Mouse (Mus musculus) frontal cortex, postnatal 25 days (tissue): Measurements from ENCODE around the gene Fgfbp1.

Experiments
- DNase-seq, 2 experiments: peaks; one replicate each; pipeline ENCODE4 v3.0.0; 2022; ENCODE audit warnings: low spot score in 2 of 2

The Fgfbp1 gene

DNA sequence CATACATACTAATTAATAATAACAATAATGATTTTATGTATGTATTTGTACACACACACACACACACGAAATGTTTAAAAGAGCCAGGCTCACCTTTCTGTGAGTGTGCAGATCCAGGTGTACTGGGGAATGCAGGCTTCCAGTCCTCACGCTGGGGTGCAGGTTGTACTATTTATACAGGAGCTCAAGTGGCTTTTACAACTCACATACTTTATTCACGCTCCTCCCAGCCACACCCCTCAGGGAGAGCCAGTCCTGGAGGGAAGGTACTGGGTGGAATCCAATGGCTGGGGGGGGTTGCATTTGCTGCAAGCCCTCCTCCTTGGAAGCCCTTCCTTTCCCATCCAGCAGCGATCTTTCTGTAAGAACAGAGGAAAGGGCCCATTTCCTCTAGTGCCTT is at the start of gene Fgfbp1:
TSS of gene Fgfbp1 (minus strand) at position 160 of the 400 bp plus-strand sequence.
- no peak for DNase-seq

DNA sequence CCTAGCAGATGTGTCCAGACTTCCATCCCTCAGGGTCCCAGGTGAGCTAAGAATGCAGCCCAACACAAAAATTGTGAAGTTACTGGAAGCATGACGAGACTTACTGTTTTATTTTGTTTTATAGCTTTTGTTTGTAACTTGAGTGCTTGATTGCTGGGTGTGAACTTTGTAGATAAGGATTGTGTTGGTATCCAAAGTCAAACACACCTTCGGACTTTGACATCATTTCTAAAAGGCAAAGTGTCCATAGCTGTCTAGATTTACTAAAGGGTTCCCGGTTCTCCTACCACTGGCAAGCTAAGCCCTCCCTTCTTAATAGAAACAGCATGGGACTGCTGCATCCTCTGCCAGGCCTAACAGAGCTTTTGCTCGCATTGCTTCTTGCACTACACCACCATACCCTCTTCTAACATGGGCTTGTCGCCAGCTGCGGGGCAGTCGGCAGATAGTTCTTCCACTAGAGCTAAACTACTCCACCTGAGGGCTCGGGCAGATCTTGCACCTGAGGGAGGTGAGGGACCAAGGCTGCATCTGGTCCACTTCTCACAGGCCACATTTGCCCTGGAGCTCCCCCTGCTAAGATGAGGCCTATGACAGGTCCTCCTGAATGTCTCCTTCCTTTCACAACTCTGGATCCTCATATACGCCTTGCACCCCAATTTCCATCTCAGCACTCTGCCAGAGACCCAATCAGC is 16.9 kb upstream of the Fgfbp1 start:
- DNase-seq, result no peak

DNA sequence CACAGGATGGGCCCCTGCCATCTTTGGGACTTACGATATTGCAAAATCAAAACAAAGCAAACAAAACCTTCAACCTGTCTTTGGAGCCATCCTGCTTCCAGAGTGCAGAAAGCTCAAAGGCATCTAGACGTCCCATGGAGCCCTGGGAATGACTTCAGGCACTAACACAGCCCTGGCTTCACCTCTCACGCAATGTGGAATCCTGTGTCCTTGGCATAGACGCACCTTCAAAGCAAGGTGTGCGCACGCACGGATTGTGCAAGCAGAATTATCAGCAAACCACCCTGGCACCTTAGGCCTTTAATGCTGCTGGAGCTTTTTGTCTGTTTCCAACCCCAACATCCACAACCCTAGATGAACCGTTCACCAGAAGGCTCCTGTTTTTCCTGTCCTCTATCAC is 16.0 kb upstream of the Fgfbp1 start:
- no peak for DNase-seq

DNA sequence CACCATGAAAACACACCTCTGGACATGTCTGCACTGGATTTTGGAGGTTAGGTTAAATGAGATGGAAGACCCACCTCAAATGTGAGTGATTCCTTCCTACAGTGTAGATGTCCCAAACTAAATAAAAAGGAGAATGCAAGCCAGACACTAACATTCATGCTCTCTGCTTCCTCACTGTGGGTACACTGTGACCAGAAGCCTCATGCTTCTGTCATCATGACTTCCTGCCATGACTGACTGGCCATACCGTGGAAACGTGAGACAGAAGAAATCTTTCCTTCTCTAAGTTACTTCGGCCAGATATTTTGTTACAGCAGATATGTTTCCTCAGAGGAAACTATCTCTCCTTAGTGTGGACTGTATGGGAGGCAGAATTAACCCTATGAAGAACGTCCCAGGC is 14.6 kb upstream of the Fgfbp1 start:
- DNase-seq, result no peak

DNA sequence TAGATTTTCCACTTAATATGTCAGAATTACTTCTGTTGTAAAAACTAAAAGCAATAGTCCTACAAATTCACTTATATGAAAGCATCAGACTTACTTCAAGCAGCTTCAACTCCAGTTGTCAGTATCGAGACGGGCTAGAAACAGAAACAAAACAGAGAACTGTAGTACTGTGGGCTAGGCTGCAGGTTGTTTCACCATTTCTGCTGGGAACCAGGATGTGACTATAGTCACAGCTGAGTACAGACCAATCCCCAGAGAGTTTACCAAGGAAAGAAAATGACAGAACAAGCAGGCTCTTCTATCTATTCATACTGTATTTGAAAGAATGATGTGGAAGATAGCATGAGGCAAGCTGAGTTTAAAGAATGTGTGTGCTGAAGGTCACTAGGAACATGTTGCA is 13.4 kb upstream of the Fgfbp1 start:
- no peak for DNase-seq

DNA sequence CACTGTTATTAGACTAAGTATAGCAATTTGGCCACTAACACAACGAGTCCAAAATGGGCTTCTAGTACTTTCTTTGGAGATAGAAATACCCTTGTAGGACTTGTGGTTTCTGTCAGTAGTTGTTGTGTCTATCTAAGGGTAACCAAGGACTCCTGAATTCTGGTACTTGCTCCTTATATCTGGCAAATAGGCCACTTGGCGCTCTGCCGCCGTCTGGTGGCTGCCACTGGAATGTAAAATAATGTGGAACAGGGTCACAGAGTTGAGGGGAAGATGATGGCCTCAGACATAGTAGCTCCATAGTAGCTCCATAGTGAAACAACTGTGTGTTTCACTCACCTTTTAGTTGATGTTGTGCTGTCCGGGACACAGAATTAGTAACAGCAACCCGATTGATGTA is 8.7 kb upstream of the Fgfbp1 start:
- DNase-seq, result peak; percentile 12 to 15

DNA sequence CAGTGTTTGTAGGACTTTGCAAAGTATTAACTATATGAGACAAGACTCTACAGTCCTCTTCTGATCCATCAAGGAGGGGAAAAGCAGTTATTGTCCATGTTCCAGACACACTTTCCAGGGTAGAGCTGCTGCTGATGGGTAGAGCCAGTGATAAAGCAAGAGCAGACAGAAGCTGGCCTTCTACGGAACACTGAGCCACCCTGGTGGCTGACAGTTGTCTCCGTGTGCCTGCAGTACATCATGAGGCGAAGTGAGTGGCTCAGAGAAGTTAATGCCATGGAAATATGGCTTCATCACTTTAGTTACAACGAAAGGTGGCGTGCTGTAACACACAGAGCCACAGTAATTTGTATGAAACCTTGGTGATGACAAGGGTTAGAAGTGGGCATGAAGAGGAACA is 7.4 kb upstream of the Fgfbp1 start:
- DNase-seq, result no peak

DNA sequence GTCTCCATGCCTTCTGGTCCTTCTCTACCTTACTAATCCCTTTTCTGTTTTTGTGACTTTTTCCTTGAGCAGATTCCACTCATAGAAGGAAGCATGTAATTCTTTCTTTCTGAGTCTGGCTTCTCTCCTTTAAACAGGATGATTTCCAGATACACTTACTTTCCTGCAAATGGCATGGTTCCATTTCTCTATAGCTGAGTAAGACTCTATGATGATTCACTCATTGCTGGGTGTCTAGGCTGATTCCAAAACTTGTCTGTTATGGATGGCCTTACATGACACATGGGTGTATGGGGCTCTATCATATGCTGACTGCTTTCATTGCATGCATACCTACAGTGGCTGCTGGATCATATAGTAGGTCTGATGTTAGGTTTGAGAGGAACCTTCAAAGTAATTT is 4.6 kb upstream of the Fgfbp1 start:
- DNase-seq, result no peak

DNA sequence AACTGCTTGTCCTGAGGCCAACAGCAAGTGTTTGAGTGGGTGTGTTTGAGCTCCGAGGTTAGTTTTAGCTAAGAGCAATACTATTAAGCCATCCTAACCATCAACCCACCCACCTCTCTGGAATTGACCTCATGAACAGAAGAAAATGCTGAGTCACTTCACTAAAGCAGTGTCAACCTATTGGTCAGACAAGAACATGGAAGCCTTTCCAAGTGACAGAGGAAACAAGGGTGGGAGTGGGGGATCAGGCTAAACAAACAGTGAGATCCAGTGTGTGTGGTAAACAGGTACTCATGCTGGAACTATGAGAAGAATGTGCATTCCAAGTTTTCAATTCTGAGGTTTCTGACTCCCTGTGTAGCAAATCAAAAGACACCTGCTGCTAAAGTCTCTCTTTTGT is 1.3 kb upstream of the Fgfbp1 start:
- no peak for DNase-seq

DNA sequence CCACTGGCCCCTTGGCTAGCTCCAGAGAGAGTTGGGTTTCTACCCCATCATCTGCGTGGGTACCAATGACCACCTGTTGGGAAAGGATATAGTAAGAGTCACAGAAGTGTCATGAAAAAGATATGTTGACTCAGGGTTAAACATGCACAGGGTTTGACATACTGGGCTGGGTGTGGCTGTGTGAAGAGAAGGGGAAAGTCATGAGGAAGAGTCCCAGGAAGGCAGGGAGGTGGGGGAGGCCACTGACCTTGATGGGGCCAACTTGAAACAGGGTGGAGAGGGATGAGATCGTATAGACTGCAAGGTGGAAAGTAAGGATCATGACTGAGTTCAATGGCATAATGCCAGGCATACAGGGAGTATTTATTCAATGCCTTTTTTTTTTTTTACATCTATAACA is 1.2 kb downstream of the Fgfbp1 start:
- no peak for DNase-seq

DNA sequence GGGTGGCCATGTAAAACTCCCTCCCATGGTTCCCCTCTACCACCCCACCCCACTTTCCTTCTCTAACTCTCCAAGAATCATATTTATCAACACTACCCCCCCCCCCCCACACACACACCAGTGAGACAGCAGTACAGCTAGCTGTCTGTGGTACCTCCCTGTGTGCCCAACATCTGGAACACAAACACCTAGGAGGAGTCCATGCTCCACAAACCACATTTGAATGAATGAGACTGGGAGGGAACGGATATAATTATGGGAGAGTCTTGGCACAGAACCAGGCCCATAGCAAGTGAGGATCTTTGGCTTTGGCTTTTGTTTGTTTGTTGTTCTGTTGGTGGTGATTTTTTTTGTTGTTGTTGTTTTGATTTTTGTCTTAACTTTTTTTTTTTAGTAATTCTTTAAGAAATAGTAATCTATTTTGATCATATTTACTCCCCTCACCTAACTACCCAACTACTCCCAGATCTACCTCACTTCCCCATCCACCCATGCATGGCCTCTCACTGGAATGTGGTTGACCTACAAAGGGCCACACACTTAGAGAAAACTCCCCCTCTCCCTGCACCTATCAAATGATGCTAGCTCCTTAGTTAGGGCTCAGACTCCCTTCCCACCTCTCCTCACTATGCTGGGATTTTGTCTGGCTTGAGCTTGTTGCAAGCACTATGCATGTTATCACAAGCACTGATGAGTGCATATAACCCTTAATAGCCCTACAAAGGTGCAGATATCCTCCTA is 4.6 kb downstream of the Fgfbp1 start:
- DNase-seq, result no peak

DNA sequence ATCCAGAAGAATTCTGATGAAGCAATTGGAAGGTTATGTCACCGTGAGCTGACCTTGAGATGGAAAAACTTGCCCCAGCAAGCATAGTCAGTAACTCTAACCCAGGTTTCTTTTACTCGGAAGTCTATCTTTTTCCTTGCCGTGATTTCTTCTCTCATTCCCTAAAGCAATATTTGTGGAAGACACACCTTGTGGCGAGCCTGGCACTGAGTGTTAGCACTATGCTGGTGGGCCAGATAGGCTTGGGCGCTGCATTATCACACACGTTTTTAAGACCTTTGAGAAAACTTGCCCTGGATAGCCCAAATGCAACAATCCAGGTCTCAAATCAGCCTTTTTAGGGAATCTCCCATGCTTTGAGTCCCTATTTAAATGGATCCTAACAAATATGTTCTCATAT is 7.4 kb downstream of the Fgfbp1 start:
- no peak for DNase-seq

DNA sequence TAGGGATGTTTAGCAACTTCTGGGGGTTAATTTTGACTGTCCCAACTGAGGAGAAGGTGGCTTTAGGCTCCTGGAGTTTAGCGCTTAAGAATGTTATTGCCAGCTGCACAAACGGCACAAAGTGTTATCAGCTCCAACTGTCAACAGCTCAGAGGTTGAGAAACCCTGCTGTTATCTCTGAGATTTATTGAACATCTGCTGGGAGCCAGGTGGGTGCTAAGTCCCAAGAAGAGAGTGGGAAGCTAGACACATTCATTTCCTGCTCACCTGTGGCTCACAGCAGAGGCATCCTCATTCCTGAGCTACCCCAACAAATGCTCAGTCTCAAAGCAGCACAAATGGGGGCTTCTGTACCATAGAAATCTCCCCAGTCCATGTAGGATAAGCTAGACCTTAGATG is 10.4 kb downstream of the Fgfbp1 start:
- no peak for DNase-seq

DNA sequence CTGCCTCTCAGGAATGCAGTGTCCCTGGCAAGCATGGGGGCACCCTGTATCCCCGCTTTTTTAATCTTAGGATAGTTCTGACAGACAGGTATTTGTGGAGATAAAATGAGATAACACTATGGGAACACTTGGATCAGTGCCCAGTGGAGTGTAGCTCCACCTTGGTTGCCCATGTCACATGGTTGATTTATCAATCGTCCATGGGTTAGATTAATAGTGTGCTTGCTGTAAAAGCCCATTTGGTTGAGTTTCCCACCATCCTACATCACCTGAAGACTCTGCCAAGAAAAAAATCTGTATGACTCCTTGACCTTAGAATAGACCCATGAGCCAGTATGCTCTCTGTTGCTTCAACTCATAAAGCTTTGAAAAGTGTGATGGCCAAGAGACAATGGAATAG is 11.0 kb downstream of the Fgfbp1 start:
- no peak for DNase-seq

DNA sequence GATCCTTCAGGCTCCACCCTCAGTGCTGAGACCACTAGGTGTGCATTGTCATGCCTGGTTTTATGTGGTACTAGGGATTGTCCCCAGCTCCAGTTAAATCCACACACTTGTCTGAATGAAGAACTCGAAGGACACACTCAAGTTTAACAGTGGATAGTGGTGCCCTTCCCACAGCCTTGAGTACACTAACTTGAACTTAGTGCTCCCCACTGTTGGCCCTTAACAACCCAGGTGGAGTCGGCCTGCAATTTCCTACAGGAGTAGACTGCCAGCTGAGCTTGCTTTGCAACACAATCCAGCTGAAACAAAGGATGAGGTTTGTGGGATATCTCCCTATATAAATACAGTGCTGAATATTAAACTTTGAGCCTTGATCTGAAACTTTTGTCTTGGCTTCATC is 12.9 kb downstream of the Fgfbp1 start:
- no peak for DNase-seq

DNA sequence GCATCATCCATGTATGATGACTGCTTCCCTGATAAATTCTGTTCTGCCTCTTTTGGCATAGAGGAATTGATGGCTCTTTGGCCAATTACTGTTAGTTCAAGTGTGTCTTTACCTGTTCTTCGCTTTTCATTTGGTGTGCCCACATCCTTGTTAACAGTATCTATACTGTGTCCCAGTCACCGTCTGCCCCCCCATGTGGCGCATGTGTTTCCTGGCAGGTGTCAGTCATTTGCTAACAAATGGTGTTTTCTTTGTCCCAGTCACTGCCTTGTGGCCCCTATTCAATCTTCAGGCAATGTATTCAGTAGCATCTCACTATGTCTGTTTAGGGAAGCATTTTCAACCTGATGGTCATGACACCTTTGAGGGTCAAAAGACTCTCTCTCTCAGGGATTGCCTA is 20.5 kb downstream of the Fgfbp1 start:
- no peak for DNase-seq

DNA sequence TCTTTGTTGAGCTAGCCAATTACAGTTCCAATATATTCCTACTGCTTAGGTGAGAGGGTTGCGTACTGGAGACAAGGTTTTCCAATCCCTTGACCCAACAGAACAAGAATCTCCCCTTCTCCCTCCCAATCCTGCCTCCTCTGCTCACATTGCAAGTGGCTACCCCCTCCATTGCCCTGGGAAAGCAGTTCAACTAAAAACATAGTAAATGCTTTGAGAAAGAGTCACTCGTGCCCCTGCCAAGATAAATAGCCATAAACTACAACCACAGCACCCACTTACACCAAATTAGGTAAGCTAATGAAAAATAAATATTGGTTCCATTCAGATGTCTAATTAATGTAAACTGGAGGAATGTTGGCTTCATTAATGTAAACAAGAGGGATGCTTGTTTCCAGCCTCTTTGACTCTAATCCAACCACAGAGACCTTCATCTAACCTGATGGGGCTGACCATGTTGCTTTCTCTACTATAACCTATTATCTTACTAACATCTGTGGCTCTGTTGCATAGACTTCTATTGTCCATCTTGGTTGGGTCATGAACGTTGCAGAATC is 21.6 kb downstream of the Fgfbp1 start:
- DNase-seq, result no peak

DNA sequence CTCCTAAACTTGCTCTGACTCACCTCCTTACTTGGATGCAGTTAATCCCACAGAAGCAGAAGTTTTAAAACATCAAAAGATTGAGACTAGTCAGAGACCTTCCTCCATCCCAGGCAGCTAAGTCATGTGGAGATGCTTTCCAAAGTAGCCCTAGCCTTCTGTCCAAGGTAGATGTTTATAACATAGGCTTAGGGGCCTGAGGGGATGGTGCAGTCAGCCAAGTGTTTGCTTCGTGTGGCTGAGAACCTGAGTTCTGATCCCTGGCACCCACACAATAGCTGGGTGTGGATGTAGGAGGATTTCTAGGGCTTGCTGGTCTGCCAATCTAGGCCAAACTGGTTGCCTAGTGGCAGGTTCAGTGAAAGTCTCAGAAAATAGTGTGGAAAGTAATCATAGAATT is 28.3 kb downstream of the Fgfbp1 start:
- no peak for DNase-seq

DNA sequence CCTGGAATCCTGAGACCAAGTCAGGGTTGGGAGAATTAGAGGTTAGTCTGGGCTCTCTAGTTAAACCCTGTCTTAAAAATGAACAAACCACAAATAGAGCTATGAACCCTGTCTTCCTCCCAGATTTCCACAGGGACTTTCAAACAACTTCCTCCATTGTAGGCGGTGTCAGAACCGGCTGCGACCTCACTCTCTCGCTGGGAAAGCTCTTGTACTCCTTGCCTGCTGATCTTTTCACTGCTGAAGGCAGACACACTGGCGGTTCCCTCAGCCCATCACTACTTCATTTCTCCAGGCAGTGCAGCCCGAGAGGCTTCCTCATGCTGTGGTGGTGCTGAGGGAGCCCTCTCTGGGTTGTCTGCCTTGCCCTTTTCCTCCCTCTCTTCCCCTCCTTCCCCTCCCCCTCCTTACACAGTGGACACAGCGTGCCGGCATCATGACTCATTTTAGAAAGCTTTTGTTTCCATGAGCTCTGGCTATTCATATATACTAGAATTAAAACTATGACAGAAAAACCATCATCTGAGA is 32.8 kb downstream of the Fgfbp1 start:
- DNase-seq, result no peak

DNA sequence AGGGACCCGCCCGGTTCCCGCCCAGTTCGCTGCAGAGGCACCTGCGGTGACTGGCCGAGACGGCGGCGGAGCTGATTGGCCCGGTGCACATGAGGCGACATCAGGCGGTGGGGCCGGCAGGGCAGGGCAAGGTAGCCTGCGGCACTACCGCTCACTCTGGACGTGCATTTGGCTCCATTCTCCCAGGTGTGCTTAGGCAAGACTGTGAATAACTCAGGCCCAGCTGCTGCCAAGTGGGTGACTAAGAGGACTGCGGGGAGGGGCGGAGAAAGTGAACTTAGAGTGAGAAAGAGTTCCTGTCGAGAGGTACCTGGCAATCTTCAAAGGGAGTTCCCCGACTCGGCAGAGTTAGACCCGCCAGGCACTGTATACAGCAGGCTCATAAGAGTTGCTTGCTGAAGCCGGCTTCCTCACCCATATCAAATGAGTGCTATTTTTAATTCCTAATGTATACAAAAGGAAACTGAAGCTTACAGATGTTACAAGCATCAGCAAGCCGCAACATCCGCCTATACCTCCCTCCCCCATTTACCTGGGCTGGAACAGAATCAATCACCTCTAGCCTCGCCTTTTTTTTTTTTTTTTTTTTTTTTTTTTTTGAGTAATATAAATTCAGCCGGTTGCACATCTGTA is 33.4 kb downstream of the Fgfbp1 start:
- peak in 1 of 2 experiments; percentile 2 for DNase-seq

DNA sequence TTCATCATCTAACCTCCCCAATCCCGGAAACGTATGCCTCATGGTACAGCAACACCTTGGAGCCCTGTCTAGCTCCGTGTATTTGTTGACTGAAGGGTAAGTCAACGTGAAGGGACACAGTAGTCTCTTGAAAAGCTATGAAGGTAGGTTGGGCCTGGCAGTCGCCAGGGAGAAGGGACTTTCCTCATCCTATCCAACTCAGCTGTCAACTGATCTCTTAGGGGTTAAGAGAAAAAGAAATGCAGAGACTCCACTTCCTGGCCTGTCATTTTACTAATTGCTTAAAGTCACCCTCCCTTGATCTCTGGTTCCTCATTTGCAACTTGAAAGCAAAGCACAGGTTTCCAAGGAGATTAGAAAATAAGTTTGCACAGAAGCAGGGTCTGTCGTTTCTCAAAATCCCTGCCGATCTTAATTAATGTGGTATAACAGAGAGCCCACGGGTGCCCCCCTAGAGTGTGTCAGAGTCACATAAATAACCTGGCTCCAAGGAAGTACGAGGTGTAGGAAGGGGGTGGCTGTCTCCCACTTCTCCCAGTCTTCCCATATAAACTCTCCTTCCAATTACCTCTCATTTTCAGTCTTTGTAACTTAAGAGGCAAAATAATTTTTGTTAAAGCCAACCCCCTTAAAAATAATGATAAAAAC is 34.1 kb downstream of the Fgfbp1 start:
- DNase-seq, result no peak

DNA sequence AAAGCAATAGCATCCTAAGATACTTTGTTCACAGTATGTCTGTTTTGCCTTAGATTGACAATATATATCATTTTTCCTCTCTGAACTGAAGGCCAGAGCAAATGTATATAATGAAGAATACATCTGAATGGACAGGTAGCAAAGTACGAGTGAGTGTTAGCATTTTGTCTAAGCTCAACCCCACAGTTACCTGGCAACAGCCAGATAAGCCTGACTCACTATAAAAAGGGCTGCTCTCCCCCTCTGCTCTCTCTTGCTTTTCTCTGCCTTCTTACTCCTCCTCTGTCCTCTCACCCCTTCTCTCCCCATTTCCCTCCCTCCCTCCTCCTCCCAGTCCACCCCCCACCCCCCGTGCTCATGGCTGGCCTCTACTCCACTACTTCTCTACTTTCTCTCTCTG is 48.3 kb downstream of the Fgfbp1 start:
- no peak for DNase-seq
